Mouse (Mus musculus): ENCODE measurements around the gene Gm20695.
"Not testable (repeated sequence)": the region's sequence is repeated elsewhere in the genome, so short reads cannot be mapped to it uniquely, and the experiment has no call there.

Gm20695 gene

GRCm38 (mm10) chr16:3884201-3885064 lies at the start of gene Gm20695, which contains the start of gene Zfp597:
Gene Gm20695, plus strand, starts transcription at chr16:3884648.
Gene Zfp597, minus strand, starts transcription at chr16:3884561.
- peak; percentile 88 to 90 for DNase-seq

DNA sequence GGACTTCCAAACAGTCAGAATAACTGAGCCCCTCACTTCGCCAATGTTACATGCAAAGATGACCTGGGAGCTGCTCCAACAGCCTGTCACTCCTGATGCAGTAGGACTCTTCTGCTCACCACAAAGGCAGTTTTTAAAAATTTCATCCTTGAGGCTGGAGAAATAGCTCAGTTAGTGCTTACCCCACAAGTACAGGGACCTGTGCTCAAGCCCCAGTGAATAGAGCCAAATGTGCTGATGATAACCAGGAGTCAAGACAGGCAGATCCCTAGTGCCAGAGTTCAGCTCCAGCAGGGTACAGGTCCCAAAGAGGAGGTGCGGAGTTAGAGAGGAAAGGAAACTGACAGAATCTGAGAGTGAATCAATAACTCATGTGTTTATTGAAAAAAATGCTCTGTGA lies 49.0 kb upstream of the Gm20695 start:
- no peak for DNase-seq

- no peak for DNase-seq
Observed at GRCm38 (mm10) chr16:3839157-3839885, 45.1 kb upstream of the Gm20695 start.

DNA sequence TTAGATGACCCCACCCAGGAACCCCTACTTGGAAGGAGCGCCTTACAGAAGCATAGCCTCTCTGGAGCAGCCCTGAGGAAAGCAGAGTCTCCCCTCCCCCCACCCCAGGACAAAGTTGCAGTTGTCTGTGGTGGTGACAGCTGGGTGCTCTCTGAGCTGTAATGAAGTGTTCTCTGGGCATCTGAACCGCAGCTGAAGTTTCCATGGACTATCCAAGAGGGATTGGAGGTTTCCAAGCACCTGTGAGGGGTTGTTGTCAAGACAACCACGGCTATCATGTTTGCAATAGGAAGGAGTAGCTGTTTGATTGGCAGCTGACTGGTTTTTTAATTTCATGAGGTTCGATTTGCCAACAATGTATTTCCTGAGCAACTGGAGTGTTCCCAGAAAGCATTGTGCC lies 41.5 kb upstream of the Gm20695 start:
- no peak for DNase-seq

DNA sequence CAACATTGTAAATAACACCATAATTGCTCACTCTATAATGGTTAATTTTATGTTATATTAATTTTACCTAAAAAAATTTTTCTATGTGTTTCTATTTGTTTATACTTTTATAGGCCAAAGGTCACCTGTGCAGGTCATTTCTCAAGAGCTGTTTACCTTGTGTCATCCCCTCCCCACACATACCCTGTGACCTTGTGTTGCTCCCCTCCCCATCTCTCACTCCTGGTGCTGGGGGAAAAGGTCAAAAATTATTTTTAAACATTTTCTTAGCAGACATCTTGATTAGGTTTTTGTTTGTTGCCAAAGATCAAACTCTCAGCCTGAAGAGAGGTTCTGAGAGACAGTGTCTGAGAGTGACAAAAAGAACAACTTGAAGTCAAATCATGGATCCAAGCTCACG lies 40.7 kb upstream of the Gm20695 start:
- no peak for DNase-seq

DNA sequence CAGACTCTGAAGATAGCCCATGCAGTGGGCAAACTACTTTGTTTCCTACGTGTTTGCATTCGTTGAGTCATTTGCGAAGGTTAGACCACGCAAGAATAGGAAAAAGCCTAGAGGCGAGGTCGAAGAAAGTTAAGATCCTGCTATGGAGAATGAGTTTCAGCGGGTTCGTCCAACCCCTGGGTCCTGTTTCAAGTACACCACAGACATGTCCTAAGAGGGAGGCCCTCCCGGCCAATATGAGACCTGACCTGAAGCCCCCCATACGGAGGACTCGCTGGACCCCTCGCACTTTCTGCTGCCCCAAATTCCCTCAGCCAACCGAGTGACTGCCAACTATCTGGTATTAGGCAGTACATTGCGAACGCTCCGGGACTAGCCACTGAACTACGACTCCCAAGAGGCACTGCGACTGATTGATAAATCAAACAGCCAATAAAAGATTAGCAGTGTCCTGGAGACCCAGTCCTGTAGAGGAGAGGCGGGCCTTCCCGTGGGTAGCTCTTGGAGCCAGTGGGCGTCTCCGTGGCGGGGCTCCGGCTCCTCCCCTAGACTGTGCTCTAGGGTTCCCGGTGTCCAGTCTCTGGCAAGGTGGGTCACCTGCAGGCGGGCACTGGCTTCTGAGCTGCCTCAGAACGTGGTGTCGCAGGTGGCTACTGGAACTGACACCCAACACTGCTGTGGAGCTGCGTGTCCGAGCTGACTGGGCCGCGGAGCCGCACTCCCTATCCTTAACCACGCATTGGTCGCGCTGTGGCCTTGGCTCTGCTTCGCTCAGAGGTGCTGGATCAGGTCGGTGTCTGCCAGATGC lies 37.5 kb upstream of the Gm20695 start, which contains the start of gene Zfp174:
Gene Zfp174 (plus strand): TSS at position 558 of the 808 bp plus-strand sequence.
- peak; percentile 88 to 92 for DNase-seq

- no peak for DNase-seq
Observed at GRCm38 (mm10) chr16:3847871-3848270, 36.6 kb upstream of the Gm20695 start.

GRCm38 (mm10) chr16:3848416-3848815 lies 36.0 kb upstream of the Gm20695 start:
- DNase-seq, result no peak

GRCm38 (mm10) chr16:3851301-3851700 lies 33.1 kb upstream of the Gm20695 start:
- not testable (repeated sequence) for DNase-seq

GRCm38 (mm10) chr16:3852586-3852985 lies 31.9 kb upstream of the Gm20695 start:
- no peak for DNase-seq

GRCm38 (mm10) chr16:3854437-3855182 lies 29.8 kb upstream of the Gm20695 start:
- no peak for DNase-seq

DNA sequence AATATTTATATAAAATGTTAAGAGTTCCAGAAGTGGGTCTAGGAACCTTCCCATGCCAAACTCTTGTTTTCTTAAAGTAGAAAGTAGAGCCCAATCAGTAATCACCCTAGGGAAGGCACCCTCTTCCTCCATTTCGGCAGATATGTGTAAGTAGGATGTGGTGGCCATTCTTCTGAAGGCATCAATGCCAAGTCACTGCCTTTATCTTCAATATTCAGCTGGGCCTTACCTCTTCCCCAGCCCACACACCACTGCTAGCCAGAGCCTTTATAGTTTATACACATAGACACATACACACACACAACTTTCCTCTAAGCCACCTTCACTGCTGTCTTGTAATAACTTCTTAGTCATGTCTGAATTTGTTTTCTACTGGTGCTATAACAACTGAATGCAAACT lies 28.7 kb upstream of the Gm20695 start:
- DNase-seq, result no peak

DNA sequence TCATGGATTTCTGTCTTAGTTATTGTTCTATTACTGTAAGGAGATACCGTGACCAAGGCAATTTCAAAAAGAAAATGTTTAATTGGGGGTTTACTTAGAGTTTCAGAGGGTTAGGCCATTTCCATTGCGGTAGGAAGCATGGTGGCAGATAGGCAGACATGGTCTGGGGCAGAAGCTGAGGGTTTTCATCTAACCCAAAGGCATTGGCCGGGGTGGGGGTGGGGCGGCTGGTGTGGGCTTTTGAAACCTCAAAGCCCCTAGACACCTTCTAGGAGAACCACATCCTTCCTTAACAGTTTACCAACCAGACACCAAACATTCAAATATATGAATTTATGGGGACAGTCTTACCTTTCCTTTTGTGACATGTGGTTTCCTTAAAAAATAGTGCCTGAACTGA lies 25.2 kb upstream of the Gm20695 start:
- no peak for DNase-seq

DNA sequence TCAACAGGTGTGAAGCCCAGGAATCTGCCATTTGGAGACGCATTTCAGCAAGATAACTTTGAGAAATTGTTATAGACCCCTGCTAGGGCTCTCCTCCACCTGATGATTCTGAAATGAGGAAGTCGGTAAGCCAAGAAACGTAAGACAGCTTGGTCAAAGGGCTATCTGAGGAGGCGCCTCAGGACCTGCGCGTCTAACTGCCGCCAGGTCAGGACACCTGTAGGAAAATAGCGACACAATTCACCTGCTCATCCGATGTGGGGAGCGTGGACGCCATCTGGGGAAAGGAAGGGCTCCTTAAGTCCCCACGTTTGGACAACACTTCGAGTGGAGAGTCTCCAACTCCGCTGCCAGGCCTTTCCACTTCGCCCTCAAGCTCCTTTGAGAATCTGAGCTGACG lies 12.6 kb upstream of the Gm20695 start:
- DNase-seq, result no peak

DNA sequence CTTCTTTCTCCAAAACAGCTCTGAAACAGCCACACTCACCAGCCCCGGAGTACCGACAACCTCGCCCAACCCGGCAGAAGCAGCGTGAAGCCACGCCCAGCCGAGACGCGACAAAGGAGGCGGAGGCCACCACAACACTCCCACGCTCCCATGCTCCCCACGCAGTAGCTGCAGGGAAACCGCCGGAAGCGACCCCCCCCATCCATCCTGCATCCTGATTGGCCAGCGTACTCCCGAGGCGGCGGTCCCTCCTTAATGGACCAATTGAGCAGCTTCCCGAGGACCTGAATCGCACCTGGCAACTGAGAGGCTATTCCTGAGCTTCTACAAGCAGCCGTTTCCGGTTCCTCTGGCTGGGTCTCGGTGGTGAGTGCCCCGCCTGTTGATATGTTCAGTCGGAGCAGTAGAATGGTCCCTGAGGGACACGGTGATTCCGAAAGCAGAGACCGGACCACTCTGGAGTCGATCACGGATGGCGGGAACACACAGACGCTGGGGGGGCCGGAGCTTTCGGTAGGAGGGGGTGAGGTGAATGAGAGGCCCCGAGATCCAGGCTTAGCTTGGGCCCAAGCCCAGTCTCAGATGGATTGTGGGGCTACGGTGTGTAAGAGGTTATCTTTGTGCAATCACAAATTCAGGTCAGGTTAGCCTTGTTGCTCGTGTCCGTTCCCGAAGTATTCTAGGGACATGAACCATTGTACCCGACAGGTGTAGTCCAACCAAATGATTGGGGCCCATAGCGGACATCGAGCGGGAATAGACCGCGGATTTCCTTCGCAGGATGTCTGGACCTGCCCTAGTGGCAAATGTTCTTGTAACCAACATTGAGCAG lies 12.0 kb upstream of the Gm20695 start, which contains the start of gene Naa60:
Gene Naa60 (plus strand): TSS at position 160 of the 832 bp plus-strand sequence.
- DNase-seq, result peak; percentile 88 to 94

- DNase-seq, result no peak
Observed at GRCm38 (mm10) chr16:3876346-3876745, 8.1 kb upstream of the Gm20695 start.

DNA sequence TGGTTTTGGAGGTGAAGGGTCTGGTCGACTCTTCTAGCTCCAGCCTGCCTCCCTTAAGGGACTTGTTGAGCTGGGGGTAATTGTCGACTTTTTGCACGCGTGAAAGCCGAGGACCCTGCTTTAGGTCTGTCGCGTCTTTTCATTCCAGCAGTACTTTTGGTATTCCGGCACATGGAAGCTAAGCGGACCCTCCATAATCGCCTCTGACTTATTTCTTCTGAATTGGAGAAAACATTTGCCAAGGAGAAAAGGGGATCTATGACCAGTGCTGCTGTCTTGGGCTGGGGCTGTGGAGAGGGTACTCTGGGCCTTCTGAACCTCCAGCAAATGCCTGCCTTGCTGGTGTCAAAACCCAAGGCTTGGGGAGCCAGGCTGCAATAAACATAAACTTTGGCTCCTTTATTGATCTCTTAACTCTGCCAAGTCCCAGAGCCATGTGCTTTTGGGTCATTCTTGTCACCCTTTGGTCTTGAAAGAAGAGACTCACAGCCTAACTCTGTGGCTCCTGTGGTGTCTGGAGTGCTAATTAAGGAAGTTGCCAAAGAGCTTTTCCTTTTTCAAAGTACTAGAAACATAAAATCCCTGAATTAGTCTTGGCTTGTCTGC lies 720 bp downstream of the Gm20695 start:
- DNase-seq, result no peak

DNA sequence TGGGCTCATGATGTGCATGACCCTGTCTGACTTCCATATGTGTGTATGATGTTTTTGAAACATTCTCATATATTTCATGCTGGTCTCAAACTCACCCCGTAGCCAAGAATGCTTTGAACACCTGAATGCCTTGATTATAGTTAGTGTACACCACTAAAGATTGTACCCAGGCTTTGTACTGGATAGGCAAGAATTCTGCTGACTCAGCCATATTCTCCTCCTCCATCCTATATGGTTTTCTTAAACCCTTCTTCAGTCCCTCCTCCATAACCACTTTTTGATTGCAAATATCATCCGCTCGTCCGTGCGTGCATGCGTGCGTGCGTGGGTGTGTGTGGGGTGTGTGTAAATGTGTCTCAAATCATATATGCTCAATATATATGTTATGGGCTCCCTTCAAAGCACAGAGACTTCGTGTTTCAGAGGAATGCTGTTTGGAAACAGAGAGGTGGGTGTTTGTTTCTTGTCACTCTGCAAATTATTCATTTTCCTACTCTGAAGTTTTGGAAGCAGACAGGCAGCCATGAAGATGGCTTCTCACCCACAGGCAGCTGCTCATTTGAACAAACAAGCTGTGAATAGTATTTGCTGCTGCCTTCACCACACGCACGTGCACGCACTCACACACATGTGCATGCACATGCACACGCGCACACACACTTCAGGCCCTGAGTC lies 7.3 kb downstream of the Gm20695 start:
- no peak for DNase-seq

GRCm38 (mm10) chr16:3893739-3894138 lies 9.3 kb downstream of the Gm20695 start:
- DNase-seq, result no peak

GRCm38 (mm10) chr16:3895173-3895792 lies 10.8 kb downstream of the Gm20695 start:
- DNase-seq, result peak; percentile 25 to 46

All from thymus, adult 18-20 months (tissue).